Mouse (Mus musculus) stomach, postnatal 0 days (tissue): ENCODE results near the gene Gp1bb. TPM values are rescaled to one million over a fixed set of nuclear protein-coding genes. Genes with fewer than 3 reads are reported as not detected.

Source experiments
- ATAC-seq: fragments of 200-750 bp; cut with Nextera tagmentation; 2 replicates; pipeline ENCODE4 v1.8.0; 2017; ENCODE audit not compliant: low FRiP score, low TSS enrichment
- DNase-seq: peaks from one replicate; pipeline ENCODE4 v3.0.0-alpha.2; 2016; ENCODE audit warnings: low spot score
- H3K27ac ChIP-seq: fragments of 300-500 bp; sonication (generic); replicated peaks from 2 replicates; pipeline ENCODE4 v1.5.1; 2014; ENCODE audit warnings: mild to moderate bottlenecking, control low read depth
- H3K27me3 ChIP-seq: fragments of 300-500 bp; sonication (generic); 2 replicates; pipeline ENCODE4 v1.6.1; 2014; ENCODE audit warnings: low read length; ENCODE audit not compliant: control insufficient read depth, insufficient read depth
- H3K36me3 ChIP-seq: fragments of 300-500 bp; sonication (generic); 2 replicates; pipeline ENCODE4 v1.6.1; 2014; ENCODE audit warnings: low read length, mixed read lengths; ENCODE audit not compliant: control insufficient read depth, insufficient read depth
- H3K4me1 ChIP-seq: fragments of 300-500 bp; sonication (generic); replicated peaks from 2 replicates; pipeline ENCODE4 v1.6.1; 2014; ENCODE audit warnings: antibody characterized with exemption; ENCODE audit not compliant: control insufficient read depth, insufficient read depth
- H3K4me2 ChIP-seq: fragments of 300-500 bp; sonication (generic); replicated peaks from 2 replicates; pipeline ENCODE4 v1.6.1; 2014; ENCODE audit warnings: low read depth, mild to moderate bottlenecking, control low read depth, moderate library complexity
- H3K4me3 ChIP-seq: fragments of 300-500 bp; sonication (generic); 2 replicates; pipeline ENCODE4 v1.5.1; 2014; ENCODE audit warnings: low read depth, low read length, control low read depth
- H3K9ac ChIP-seq: fragments of 300-500 bp; sonication (generic); 2 replicates; pipeline ENCODE4 v1.6.1; 2014; ENCODE audit warnings: mild to moderate bottlenecking, low read length, control low read depth, mixed read lengths
- H3K9me3 ChIP-seq: fragments of 300-500 bp; sonication (generic); 2 replicates; pipeline ENCODE4 v1.6.1; 2016; ENCODE audit warnings: low read length; ENCODE audit not compliant: control insufficient read depth
- CTCF ChIP-seq: IDR thresholded peaks from 2 replicates; pipeline ENCODE4 v1.5.1; 2016; ENCODE audit warnings: antibody characterized with exemption, low read depth, mild to moderate bottlenecking, moderate library complexity
- EP300 ChIP-seq: optimal IDR thresholded peaks from 2 replicates; pipeline ENCODE3; 2016; ENCODE audit warnings: antibody characterized with exemption
- WGBS: fragments of 180-500 bp; shearing (Covaris S2); extraction: QIAGEN DNeasy Blood & Tissue Kit; methylation state at CpG from one replicate; pipeline ENCODE4 v1.1.7; 2014; 5-methylcytosine and 5-hydroxymethylcytosine counted together
- polyA plus RNA-seq: library from polyadenylated mRNA; unstranded; fragments of >200 nt; fragmentation: Nextera tagmentation; extraction: Ambion mirVana; gene quantifications from 2 replicates; pipeline ENCODE4 v1.2.1, GENCODE M21; 2015

Gene Gp1bb
- 4.6 and 5.4 TPM in 2 replicates for polyA plus RNA-seq

GRCm38 (mm10) chr16:18622019-18622418 lies at the start of gene Gp1bb:
Gene Gp1bb, minus strand, starts transcription at chr16:18622403.
- 42% methylated on average over 17 of the region's 17 CpGs for WGBS
- ATAC-seq, result no peak
- Histone ChIP-seq H3K36me3 (no peaks in the 10 kb centered on the region; the same call in 1 of the 2 replicates), H3K4me3 (peak within 1 kb of the TSS; percentile 46), H3K27ac (no peak within 1 kb of the TSS), H3K4me2 (peak within 1 kb of the TSS; percentile 83), H3K9me3 (no peaks in the 10 kb centered on the region), H3K9ac (no peak within 1 kb of the TSS), H3K27me3 (peaks cover 28% of the 10 kb centered on the region), H3K4me1 (0 out of 2 replicates have a peak, but pooled peaks cover 2% of the 10 kb centered on the region)
- TF ChIP-seq EP300 (no peak), CTCF (no peak)
- no peak for DNase-seq

DNA sequence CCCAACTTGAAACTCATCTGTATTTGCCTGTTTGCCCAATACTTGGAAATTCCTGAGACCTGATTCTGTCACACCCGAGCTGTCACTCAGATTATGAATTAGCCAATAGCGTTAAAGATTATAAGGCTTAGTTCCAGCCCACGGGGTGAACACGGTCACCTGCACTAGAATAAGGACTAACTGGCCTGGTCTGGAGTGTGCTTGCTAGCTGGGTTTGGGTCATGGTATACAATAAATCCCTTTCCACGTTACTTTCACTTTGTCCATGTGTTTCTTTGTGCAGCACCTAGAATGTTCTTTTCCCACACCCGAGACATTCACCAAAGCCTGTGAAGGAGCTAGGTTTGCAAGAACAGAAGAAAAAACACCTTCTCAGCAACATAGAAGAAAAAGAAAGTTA lies 47.7 kb upstream of the Gp1bb start:
- Histone ChIP-seq H3K9ac (no peak overlapping the region), H3K4me1 (no peaks in the 10 kb centered on the region), H3K4me2 (no peak overlapping the region), H3K4me3 (no peak overlapping the region), H3K36me3 (no peaks in the 10 kb centered on the region), H3K27me3 (no peaks in the 10 kb centered on the region), H3K9me3 (no peaks in the 10 kb centered on the region), H3K27ac (no peak overlapping the region)
- no peak for DNase-seq
- TF ChIP-seq CTCF (no peak), EP300 (no peak)
- no peak for ATAC-seq
- WGBS, result 52% methylated on average over 6 of the region's 6 CpGs

GRCm38 (mm10) chr16:18658597-18658996 lies 36.4 kb upstream of the Gp1bb start:
- ATAC-seq (0 out of 2 replicates have a peak, but pooled peaks have one; percentile 42), DNase-seq (no peak)
- no peak overlapping the region for H3K4me3 ChIP-seq
- WGBS, result 50% methylated on average over 4 of the region's 4 CpGs
- H3K4me1 ChIP-seq, result no peaks in the 10 kb centered on the region
- no peaks in the 10 kb centered on the region for H3K27me3 ChIP-seq
- peak overlapping the region; percentile 24; the same call in 1 of the 2 replicates for H3K27ac ChIP-seq
- no peak overlapping the region for H3K4me2 ChIP-seq
- H3K36me3 ChIP-seq, result no peaks in the 10 kb centered on the region
- no peak overlapping the region for H3K9ac ChIP-seq
- no peaks in the 10 kb centered on the region for H3K9me3 ChIP-seq
- TF ChIP-seq EP300 (no peak), CTCF (no peak)

DNA sequence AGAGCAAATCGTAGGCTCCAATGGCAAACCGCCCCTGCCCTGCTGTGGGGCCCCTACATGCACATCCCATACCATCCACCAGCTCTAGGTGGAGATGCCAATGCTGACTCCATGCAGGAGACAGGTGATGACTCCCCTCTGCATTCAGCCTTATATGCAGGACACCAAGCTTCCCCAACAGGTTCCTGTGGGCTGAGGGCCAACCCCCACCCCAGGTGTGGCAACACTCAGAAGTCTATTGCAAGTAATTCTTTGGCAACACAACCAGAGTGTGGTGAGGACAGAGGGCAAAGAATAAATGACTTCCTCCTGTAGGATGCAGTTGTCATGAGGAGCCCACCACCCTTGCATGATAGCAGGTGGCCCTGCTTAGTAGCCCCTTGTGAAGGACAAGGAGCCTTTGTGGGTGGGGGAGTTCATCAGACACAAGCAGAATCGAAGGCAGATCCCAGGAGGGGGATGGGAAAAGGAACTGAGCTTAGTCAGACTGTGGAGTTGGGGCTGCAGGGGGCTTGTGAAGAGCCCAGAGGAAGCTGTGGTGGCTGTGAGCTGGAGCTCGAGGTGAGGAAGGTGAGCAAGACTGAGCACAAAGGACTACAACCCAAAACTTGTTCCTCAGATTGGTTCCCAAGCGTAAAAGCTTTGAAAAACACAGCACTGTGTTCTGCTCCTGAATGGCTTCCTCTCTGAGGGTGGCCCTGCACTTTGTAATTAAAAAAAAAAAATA lies 33.3 kb upstream of the Gp1bb start:
- no peaks in the 10 kb centered on the region for H3K27me3 ChIP-seq
- DNase-seq (no peak), ATAC-seq (peak; percentile 29; the same call in 1 of the 2 replicates)
- no peaks in the 10 kb centered on the region for H3K9me3 ChIP-seq
- no peak overlapping the region for H3K9ac ChIP-seq
- no peaks in the 10 kb centered on the region for H3K36me3 ChIP-seq
- H3K27ac ChIP-seq, result peak overlapping the region; percentile 67
- WGBS, result 54% methylated on average over 5 of the region's 5 CpGs
- no peaks in the 10 kb centered on the region for H3K4me1 ChIP-seq
- no peak for TF ChIP-seq EP300
- no peak overlapping the region for H3K4me3 ChIP-seq
- no peak overlapping the region for H3K4me2 ChIP-seq

- Histone ChIP-seq H3K27me3 (no peaks in the 10 kb centered on the region), H3K36me3 (no peaks in the 10 kb centered on the region), H3K4me2 (no peak overlapping the region), H3K27ac (no peak overlapping the region), H3K9me3 (no peaks in the 10 kb centered on the region), H3K9ac (no peak overlapping the region), H3K4me3 (no peak overlapping the region), H3K4me1 (no peaks in the 10 kb centered on the region)
- ATAC-seq (no peak), DNase-seq (no peak)
- TF ChIP-seq EP300, result no peak
- TF ChIP-seq CTCF, result peak; percentile 33; the same call in 1 of the 2 replicates
- WGBS, result 89% methylated on average over 6 of the region's 6 CpGs
Measured at GRCm38 (mm10) chr16:18653290-18654160, 31.3 kb upstream of the Gp1bb start.
